Mouse (Mus musculus): ENCODE measurements around the gene Angpt4. TPM values are rescaled to one million over a fixed set of nuclear protein-coding genes. Genes with fewer than 3 reads are reported as not detected.

Angpt4 gene
- total and polyA plus RNA-seq, 3 experiments: 0.04 TPM; not detected in 2

- TF ChIP-seq ELF1 (IDR thresholded peaks at IDR 0.05; ENCODE audit: low read depth, low read length): no peak
- TF ChIP-seq MAZ (IDR thresholded peaks at IDR 0.05; ENCODE audit: low read depth, low read length): no peak
- TF ChIP-seq NRF1 (IDR thresholded peaks at IDR 0.05; ENCODE audit: low read depth, low read length): no peak
- TF ChIP-seq NELFE (IDR thresholded peaks at IDR 0.05; ENCODE audit: low read depth, low read length): no peak
- TF ChIP-seq SMC3 (IDR thresholded peaks at IDR 0.05; ENCODE audit: low read depth, low read length): no peak
- no peak for TF ChIP-seq E2F4 (IDR thresholded peaks at IDR 0.05; ENCODE audit: insufficient replicate concordance, low read depth, low read length)
- no peak for TF ChIP-seq CTCF (conservative IDR thresholded peaks at IDR 0.05 in 1 of 2, IDR thresholded peaks at IDR 0.05 in 1 of 2; ENCODE audit: low read depth in 2 of 2, low read length in 2 of 2)
- TF ChIP-seq USF2 (conservative IDR thresholded peaks at IDR 0.05; ENCODE audit: low read depth, low read length): no peak
- in situ Hi-C loops (cut with MboI; ENCODE audit: low pct_ligation_motif_present, low pct_unique_long_range_greater_than_20kb, low sequenced_read_pairs): no loop called here
- no peak overlapping the region for H3K9ac ChIP-seq (ENCODE audit: insufficient read depth, low read depth)
- no peak overlapping the region for H3K4me2 ChIP-seq (ENCODE audit: insufficient read depth, low read depth, poor library complexity, severe bottlenecking)
- no peak overlapping the region for H3K4me3 ChIP-seq (replicated peaks in 1 of 3; ENCODE audit: low read depth in 2 of 3, low read length in 2 of 3, poor library complexity in 1 of 3)
- DNase-seq (ENCODE audit: extremely low read depth): no peak
- no peak overlapping the region for H3K27ac ChIP-seq (ENCODE audit: insufficient read depth, low read depth)
- peaks cover 86% of the 10 kb centered on the region for H3K27me3 ChIP-seq (replicated peaks)
- H3K36me3 ChIP-seq (replicated peaks in 1 of 2; ENCODE audit: control insufficient read depth in 1 of 2, insufficient read depth in 1 of 2, low read length in 1 of 2): no peaks in the 10 kb centered on the region
- H3K4me1 ChIP-seq (ENCODE audit: control insufficient read depth in 1 of 2, insufficient read depth in 2 of 2): no peaks in the 10 kb centered on the region; a peak in 1 of 4 replicates
- H3K9me3 ChIP-seq (replicated peaks; ENCODE audit: low read length): no peaks in the 10 kb centered on the region
- dilution Hi-C loops (cut with MboI; ENCODE audit: extremely low pct_ligation_motif_present, extremely low pct_unique_long_range_greater_than_20kb, low sequenced_read_pairs): no loop called here
- no peaks in the 10 kb centered on the region for H3K79me2 ChIP-seq (replicated peaks; ENCODE audit: control insufficient read depth, extremely low read depth, insufficient read depth, poor library complexity, severe bottlenecking)
Observed at GRCm38 (mm10) chr2:151903933-151904332, 7.1 kb upstream of the Angpt4 start.

GRCm38 (mm10) chr2:151904636-151905035, 6.4 kb upstream of the Angpt4 start:
- Histone ChIP-seq H3K27ac (ENCODE audit: insufficient read depth, low read depth) (no peak overlapping the region), H3K9ac (ENCODE audit: insufficient read depth, low read depth) (no peak overlapping the region), H3K79me2 (replicated peaks; ENCODE audit: control insufficient read depth, extremely low read depth, insufficient read depth, poor library complexity, severe bottlenecking) (no peaks in the 10 kb centered on the region), H3K4me1 (ENCODE audit: control insufficient read depth in 1 of 2, insufficient read depth in 2 of 2) (no peaks in the 10 kb centered on the region; a peak in 1 of 4 replicates), H3K36me3 (replicated peaks in 1 of 2; ENCODE audit: control insufficient read depth in 1 of 2, insufficient read depth in 1 of 2, low read length in 1 of 2) (no peaks in the 10 kb centered on the region), H3K9me3 (replicated peaks; ENCODE audit: low read length) (no peaks in the 10 kb centered on the region), H3K27me3 (replicated peaks) (peaks cover 86% of the 10 kb centered on the region), H3K4me2 (ENCODE audit: insufficient read depth, low read depth, poor library complexity, severe bottlenecking) (no peak overlapping the region), H3K4me3 (replicated peaks in 1 of 3; ENCODE audit: low read depth in 2 of 3, low read length in 2 of 3, poor library complexity in 1 of 3) (no peak overlapping the region)
- DNase-seq (ENCODE audit: extremely low read depth): no peak
- TF ChIP-seq GABPA (IDR thresholded peaks at IDR 0.05; ENCODE audit: insufficient replicate concordance, low read depth, low read length) (no peak), TBP (conservative IDR thresholded peaks at IDR 0.05; ENCODE audit: low read depth, low read length) (no peak), MAX (IDR thresholded peaks at IDR 0.05; ENCODE audit: low read length) (no peak), CHD1 (IDR thresholded peaks at IDR 0.05; ENCODE audit: low read depth, low read length) (no peak), ETS1 (conservative IDR thresholded peaks at IDR 0.05; ENCODE audit: low read depth, low read length) (no peak), KAT2A (IDR thresholded peaks at IDR 0.05; ENCODE audit: insufficient replicate concordance, low read length) (no peak), ZKSCAN1 (IDR thresholded peaks at IDR 0.05; ENCODE audit: borderline replicate concordance, low read depth, low read length) (no peak), CHD2 (IDR thresholded peaks at IDR 0.05; ENCODE audit: low read length) (no peak), ZC3H11A (IDR thresholded peaks at IDR 0.05; ENCODE audit: low read depth, low read length) (no peak), USF2 (conservative IDR thresholded peaks at IDR 0.05; ENCODE audit: low read depth, low read length) (no peak), E2F4 (IDR thresholded peaks at IDR 0.05; ENCODE audit: insufficient replicate concordance, low read depth, low read length) (no peak), PAX5 (IDR thresholded peaks at IDR 0.05; ENCODE audit: low read length) (no peak)
- dilution Hi-C loops (cut with MboI; ENCODE audit: extremely low pct_ligation_motif_present, extremely low pct_unique_long_range_greater_than_20kb, low sequenced_read_pairs): no loop called here
- in situ Hi-C loops (cut with MboI; ENCODE audit: low pct_ligation_motif_present, low pct_unique_long_range_greater_than_20kb, low sequenced_read_pairs): no loop called here
